Mouse (Mus musculus) ZHBTc4 (cell line): ENCODE measurements around the gene Fxyd3.
A peak's percentile ranks its signal among the peaks of the same experiment; 100 is the strongest.

Experiments used
- DNase-seq: peaks from one replicate; pipeline ENCODE4 v3.0.0-alpha.2; 2011; ENCODE audit warnings: low read depth, low spot score

The Fxyd3 gene

GRCm38 (mm10) chr7:31076492-31076891, at the start of gene Fxyd3:
Gene Fxyd3 (minus strand): TSS chr7:31076704.
- DNase-seq: no peak

GRCm38 (mm10) chr7:31125116-31125515, 48.6 kb upstream of the Fxyd3 start:
- no peak for DNase-seq

GRCm38 (mm10) chr7:31124381-31124780, 47.9 kb upstream of the Fxyd3 start:
- DNase-seq: no peak

GRCm38 (mm10) chr7:31123697-31124096, 47.2 kb upstream of the Fxyd3 start:
- DNase-seq: no peak

GRCm38 (mm10) chr7:31122641-31123631, 46.4 kb upstream of the Fxyd3 start:
- no peak for DNase-seq

- DNase-seq: no peak
These were observed 43.1 kb upstream of the Fxyd3 start for GRCm38 (mm10) chr7:31119556-31119955.

GRCm38 (mm10) chr7:31118486-31118885, 42.0 kb upstream of the Fxyd3 start:
- DNase-seq: no peak

- DNase-seq: no peak
These were observed 41.0 kb upstream of the Fxyd3 start for GRCm38 (mm10) chr7:31117465-31117864.

GRCm38 (mm10) chr7:31116721-31117145, 40.2 kb upstream of the Fxyd3 start:
- peak; percentile 85 for DNase-seq

- DNase-seq: no peak
These were observed 39.1 kb upstream of the Fxyd3 start for GRCm38 (mm10) chr7:31115587-31116043.

GRCm38 (mm10) chr7:31115182-31115581, 38.7 kb upstream of the Fxyd3 start, which contains the start of gene Hpn:
Gene Hpn (minus strand): TSS chr7:31115290.
- DNase-seq: no peak

- no peak for DNase-seq
These were observed 38.1 kb upstream of the Fxyd3 start for GRCm38 (mm10) chr7:31114646-31115045.

- DNase-seq: no peak
These were observed 37.3 kb upstream of the Fxyd3 start for GRCm38 (mm10) chr7:31113800-31114199.

- no peak for DNase-seq
These were observed 35.5 kb upstream of the Fxyd3 start for GRCm38 (mm10) chr7:31112036-31112435.

GRCm38 (mm10) chr7:31110861-31111385, 34.4 kb upstream of the Fxyd3 start:
- DNase-seq: no peak

GRCm38 (mm10) chr7:31109796-31110195, 33.3 kb upstream of the Fxyd3 start:
- DNase-seq: no peak

GRCm38 (mm10) chr7:31109091-31109490, 32.6 kb upstream of the Fxyd3 start:
- no peak for DNase-seq

- DNase-seq: no peak
These were observed 31.3 kb upstream of the Fxyd3 start for GRCm38 (mm10) chr7:31107781-31108180.

GRCm38 (mm10) chr7:31106166-31106565, 29.7 kb upstream of the Fxyd3 start:
- no peak for DNase-seq

- peak; percentile 53 for DNase-seq
These were observed 28.7 kb upstream of the Fxyd3 start for GRCm38 (mm10) chr7:31105061-31105768.

- no peak for DNase-seq
These were observed 24.3 kb upstream of the Fxyd3 start for GRCm38 (mm10) chr7:31100786-31101185.

GRCm38 (mm10) chr7:31099612-31099982, 23.1 kb upstream of the Fxyd3 start:
- DNase-seq: peak; percentile 40
